ENCODE assay signal across 36 mouse cellular contexts in genomic region chr7:132600926-132601325, GRCm38 (mm10). TPM values are rescaled to one million over a fixed set of nuclear protein-coding genes. Genes with fewer than 3 reads are reported as not detected.
"Had no signal": no experiment of that assay in that cellular context is flagged by ENCODE, and none has a peak within 500 bp of the region (broad histone marks: within the 10 kb centered on the region; RNA-seq: fewer than 3 reads in every experiment).

No protein-coding gene starts in this region.

- DNase-seq: gastrocnemius, postnatal 14 days; gastrocnemius, postnatal 36 days; heart, adult 11 months; heart, adult 2 months; heart, postnatal 14 days; heart, postnatal 36 days; kidney, adult 11 months; kidney, adult 2 months; kidney, adult 9 months; kidney, postnatal 14 days; kidney, postnatal 36 days; layer of hippocampus, adult 9-11 months; layer of hippocampus, postnatal 36 days; left cerebral cortex, postnatal 4 days had no signal

- H3K4me3 ChIP-seq: heart, adult 2 months; heart, embryonic 13.5 days; hindbrain, embryonic 13.5 days; kidney, embryonic 15.5 days; limb, embryonic 13.5 days; limb, embryonic 15.5 days; liver, embryonic 12.5 days had no signal

- H3K9ac ChIP-seq: heart, embryonic 13.5 days; heart, embryonic 15.5 days; hindbrain, embryonic 13.5 days; kidney, embryonic 15.5 days; limb, embryonic 13.5 days; limb, embryonic 15.5 days; liver, embryonic 12.5 days; liver, embryonic 14.5 days had no signal

- H3K9me3 ChIP-seq: heart, embryonic 13.5 days; heart, embryonic 15.5 days; hindbrain, embryonic 13.5 days; kidney, embryonic 15.5 days; limb, embryonic 13.5 days; limb, embryonic 15.5 days; liver, embryonic 12.5 days had no signal

- H3K36me3 ChIP-seq: heart, embryonic 13.5 days; heart, embryonic 15.5 days; hindbrain, embryonic 13.5 days; kidney, embryonic 15.5 days; limb, embryonic 13.5 days; limb, embryonic 15.5 days; liver, embryonic 12.5 days had no signal

- H3K4me2 ChIP-seq: heart, embryonic 11.5 days; heart, embryonic 13.5 days; heart, embryonic 15.5 days; hindbrain, embryonic 13.5 days; kidney, embryonic 15.5 days; limb, embryonic 15.5 days; liver, embryonic 12.5 days had no signal

- H3K27ac ChIP-seq: heart, adult 2 months; heart, embryonic 13.5 days; heart, embryonic 15.5 days; hindbrain, embryonic 13.5 days; kidney, embryonic 15.5 days; kidney, postnatal 0 days; limb, embryonic 13.5 days; limb, embryonic 15.5 days; liver, embryonic 12.5 days; liver, embryonic 14.5 days had no signal

- ATAC-seq: hindbrain, embryonic 16.5 days; intestine, embryonic 16.5 days; liver, embryonic 12.5 days had no signal

RNA-seq across cellular contexts. Expression of gene Nkx1-2, which starts 1.5 kb away (rescaled TPM):
- total RNA-seq: gastrocnemius, adult 18-20 months; gastrocnemius, adult 8-10 months; gastrocnemius, postnatal 14 days; gastrocnemius, postnatal 36 days; heart, adult 2 months; heart, postnatal 14 days; heart, postnatal 36 days; hematopoietic stem cell, adult 5-6 weeks; layer of hippocampus, adult 18-20 months; layer of hippocampus, postnatal 14 days; layer of hippocampus, postnatal 36 days; left cerebral cortex, postnatal 10 days; left cerebral cortex, postnatal 25 days; left cerebral cortex, postnatal 4 days; liver, adult 2 months had no signal
- polyA plus RNA-seq: heart, adult 2 months; heart, embryonic 13.5 days; heart, embryonic 15.5 days; heart, postnatal 0 days; kidney, adult 2 months; kidney, embryonic 15.5 days; large intestine, adult 2 months; liver, adult 2 months; liver, embryonic 12.5 days had no signal
